Mouse (Mus musculus) embryonic facial prominence, embryonic 14.5 days (tissue): ENCODE data around the gene Dbndd1. TPM values are rescaled to one million over a fixed set of nuclear protein-coding genes. Genes with fewer than 3 reads are reported as not detected.

ENCODE experiments used
- ATAC-seq: fragments of 200-750 bp; cut with Nextera tagmentation; 2 replicates; pipeline ENCODE4 v1.8.0; 2017; ENCODE audit warnings: low read depth, moderate number of reproducible peaks, moderate TSS enrichment
- DNase-seq: peaks from one replicate; pipeline ENCODE4 v3.0.0-alpha.2; 2015; ENCODE audit warnings: low spot score
- H3K27ac ChIP-seq: fragments of 300-500 bp; sonication (generic); replicated peaks from 2 replicates; pipeline ENCODE4 v1.5.1; 2014; ENCODE audit warnings: low read depth, mild to moderate bottlenecking, low read length, moderate library complexity
- H3K27me3 ChIP-seq: fragments of 300-500 bp; sonication (generic); replicated peaks from 2 replicates; pipeline ENCODE4 v1.6.1; 2014; ENCODE audit warnings: low read length; ENCODE audit not compliant: control insufficient read depth, insufficient read depth
- H3K36me3 ChIP-seq: fragments of 300-500 bp; sonication (generic); 2 replicates; pipeline ENCODE4 v1.6.1; 2014; ENCODE audit warnings: low read length, mixed read lengths; ENCODE audit not compliant: control insufficient read depth, insufficient read depth
- H3K4me1 ChIP-seq: fragments of 300-500 bp; sonication (generic); 2 replicates; pipeline ENCODE4 v1.6.1; 2014; ENCODE audit warnings: antibody characterized with exemption, low read length; ENCODE audit not compliant: control insufficient read depth, insufficient read depth
- H3K4me2 ChIP-seq: fragments of 300-500 bp; sonication (generic); 2 replicates; pipeline ENCODE4 v1.6.1; 2014; ENCODE audit warnings: low read depth, mild to moderate bottlenecking, low read length, moderate library complexity, mixed read lengths
- H3K4me3 ChIP-seq: fragments of 300-500 bp; sonication (generic); 2 replicates; pipeline ENCODE4 v1.5.1; 2014; ENCODE audit warnings: low read depth, mild to moderate bottlenecking, low read length
- H3K9ac ChIP-seq: fragments of 300-500 bp; sonication (generic); 2 replicates; pipeline ENCODE4 v1.6.1; 2014; ENCODE audit warnings: low read depth, mild to moderate bottlenecking, low read length, moderate library complexity, mixed read lengths
- H3K9me3 ChIP-seq: fragments of 300-500 bp; sonication (generic); 2 replicates; pipeline ENCODE4 v1.6.1; 2016; ENCODE audit warnings: low read length; ENCODE audit not compliant: control insufficient read depth
- WGBS: fragments of 180-500 bp; shearing (Covaris S2); extraction: QIAGEN DNeasy Blood & Tissue Kit; methylation state at CpG from one replicate; pipeline ENCODE4 v1.1.7; 2014; 5-methylcytosine and 5-hydroxymethylcytosine counted together
- polyA plus RNA-seq: library from polyadenylated mRNA; unstranded; fragments of >200 nt; fragmentation: Nextera tagmentation; extraction: Ambion mirVana; gene quantifications from 2 replicates; pipeline ENCODE4 v1.2.1, GENCODE M21; 2014

Gene Dbndd1
- polyA plus RNA-seq, 1 experiment from 2014 or later, result 14.4 TPM

DNA sequence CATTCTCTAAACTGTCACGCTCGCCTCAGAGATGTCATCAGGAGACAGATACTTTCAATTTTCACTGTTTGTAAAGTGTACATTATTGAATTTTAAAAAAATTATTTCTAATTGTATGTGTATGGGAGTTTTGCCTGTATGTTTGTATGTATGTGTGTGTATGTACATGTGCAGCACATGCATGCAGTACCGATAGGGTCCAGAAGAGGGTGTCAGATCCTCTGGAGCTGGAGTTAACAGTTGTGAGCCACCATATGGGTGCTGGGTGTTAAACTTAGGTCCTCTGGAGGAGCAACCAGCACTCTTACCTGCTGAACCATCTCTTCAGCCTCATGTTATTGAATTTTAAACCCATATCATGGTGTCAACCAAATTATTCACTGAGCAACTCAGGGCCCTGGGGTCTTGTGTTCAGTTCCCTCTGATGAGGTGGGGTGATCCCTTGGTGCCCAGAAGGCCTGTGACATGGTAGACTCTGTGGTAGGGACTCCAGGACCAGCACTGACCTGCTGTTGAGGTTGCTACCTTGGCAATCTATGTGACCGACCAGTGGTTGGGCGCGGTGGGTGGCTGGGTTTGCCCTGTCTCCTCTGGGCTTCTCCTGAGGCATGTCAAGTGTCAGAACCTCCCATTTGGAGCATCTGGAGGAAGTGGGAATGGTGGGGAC lies 11.3 kb downstream of the Dbndd1 start:
- no peak for DNase-seq
- Histone ChIP-seq H3K9ac (no peak overlapping the region), H3K9me3 (no peaks in the 10 kb centered on the region), H3K4me1 (no peaks in the 10 kb centered on the region), H3K36me3 (peaks cover 95% of the 10 kb centered on the region), H3K27me3 (no peaks in the 10 kb centered on the region), H3K27ac (no peak overlapping the region), H3K4me3 (no peak overlapping the region), H3K4me2 (no peak overlapping the region)
- no peak for ATAC-seq
- 99% methylated on average over 6 of the region's 6 CpGs for WGBS

DNA sequence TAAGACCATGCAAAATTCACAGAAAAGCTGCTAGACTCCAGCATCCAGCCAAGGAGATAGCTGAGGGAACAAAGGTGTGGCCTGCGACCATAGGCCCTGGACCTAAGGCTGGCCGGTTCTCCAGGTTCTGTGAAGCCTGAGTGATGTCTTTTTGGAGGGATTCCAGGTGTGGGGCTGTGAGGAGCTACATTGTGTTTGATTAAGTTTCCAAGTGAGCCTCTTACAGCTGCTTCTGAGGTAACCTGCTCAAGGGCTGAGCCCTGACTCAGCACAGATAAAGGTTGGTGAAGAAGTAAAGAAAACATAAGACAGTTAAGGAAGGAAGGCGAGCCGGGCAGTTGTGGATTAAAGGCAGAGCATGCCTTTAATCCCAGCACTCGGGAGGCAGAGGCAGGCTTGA lies 13.1 kb downstream of the Dbndd1 start:
- no peaks in the 10 kb centered on the region for H3K9me3 ChIP-seq
- no peaks in the 10 kb centered on the region for H3K4me1 ChIP-seq
- no peak overlapping the region for H3K4me3 ChIP-seq
- no peak for ATAC-seq
- WGBS, result 93% methylated on average over 5 of the region's 5 CpGs
- peaks cover 95% of the 10 kb centered on the region for H3K36me3 ChIP-seq
- H3K27ac ChIP-seq, result no peak overlapping the region
- no peaks in the 10 kb centered on the region for H3K27me3 ChIP-seq
- H3K9ac ChIP-seq, result no peak overlapping the region
- H3K4me2 ChIP-seq, result no peak overlapping the region
- DNase-seq, result no peak

DNA sequence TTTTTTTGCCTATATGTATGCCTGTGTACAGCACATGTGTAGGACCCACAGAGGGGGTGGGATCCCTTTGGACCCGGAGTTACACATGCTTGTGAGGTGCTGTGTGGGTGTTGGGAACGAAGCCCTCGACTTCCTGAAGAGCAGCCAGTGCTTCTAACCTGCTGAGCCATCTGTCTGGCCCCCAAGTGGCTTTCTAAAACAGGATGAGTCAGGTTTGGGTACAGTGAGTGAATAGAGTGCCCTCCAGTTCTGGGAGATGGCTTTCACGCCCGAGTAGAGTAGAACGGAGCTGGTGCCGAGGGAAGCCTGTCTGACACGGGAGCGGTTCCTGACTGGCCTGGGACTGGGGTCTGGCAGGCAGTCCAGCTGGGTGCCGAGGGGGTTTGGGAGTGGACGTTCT lies 15.7 kb downstream of the Dbndd1 start:
- Histone ChIP-seq H3K9me3 (no peaks in the 10 kb centered on the region), H3K36me3 (peaks cover 97% of the 10 kb centered on the region), H3K4me1 (no peaks in the 10 kb centered on the region), H3K4me2 (no peak overlapping the region), H3K4me3 (no peak overlapping the region), H3K27me3 (no peaks in the 10 kb centered on the region), H3K27ac (no peak overlapping the region), H3K9ac (no peak overlapping the region)
- ATAC-seq (no peak), DNase-seq (no peak)
- 97% methylated on average over 11 of the region's 11 CpGs for WGBS

DNA sequence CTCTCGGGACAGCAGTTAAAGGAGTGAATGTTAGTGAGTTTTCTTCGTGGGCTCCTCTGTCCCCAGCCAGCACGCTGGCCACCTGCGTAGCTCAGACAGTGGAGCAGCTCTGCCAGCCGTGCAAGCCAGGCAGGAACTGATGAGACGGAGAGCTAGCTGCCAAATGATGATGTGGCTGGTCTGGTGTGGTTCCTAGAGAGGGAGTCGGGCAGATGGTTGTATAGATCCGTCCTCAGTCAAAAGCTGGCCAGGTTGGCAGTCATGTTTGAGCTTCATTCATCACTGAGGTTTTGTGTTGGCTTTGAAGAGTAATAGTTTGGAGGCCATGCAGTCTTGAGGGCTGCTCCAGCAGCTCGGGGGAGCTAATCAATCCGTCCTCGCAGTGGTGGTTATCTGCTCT lies 16.3 kb downstream of the Dbndd1 start:
- no peak overlapping the region for H3K4me3 ChIP-seq
- H3K4me1 ChIP-seq, result no peaks in the 10 kb centered on the region
- H3K27ac ChIP-seq, result no peak overlapping the region
- WGBS, result 91% methylated on average over 11 of the region's 11 CpGs
- H3K36me3 ChIP-seq, result peaks cover 97% of the 10 kb centered on the region
- DNase-seq, result no peak
- H3K4me2 ChIP-seq, result no peak overlapping the region
- ATAC-seq, result no peak
- no peak overlapping the region for H3K9ac ChIP-seq
- no peaks in the 10 kb centered on the region for H3K27me3 ChIP-seq
- no peaks in the 10 kb centered on the region for H3K9me3 ChIP-seq

DNA sequence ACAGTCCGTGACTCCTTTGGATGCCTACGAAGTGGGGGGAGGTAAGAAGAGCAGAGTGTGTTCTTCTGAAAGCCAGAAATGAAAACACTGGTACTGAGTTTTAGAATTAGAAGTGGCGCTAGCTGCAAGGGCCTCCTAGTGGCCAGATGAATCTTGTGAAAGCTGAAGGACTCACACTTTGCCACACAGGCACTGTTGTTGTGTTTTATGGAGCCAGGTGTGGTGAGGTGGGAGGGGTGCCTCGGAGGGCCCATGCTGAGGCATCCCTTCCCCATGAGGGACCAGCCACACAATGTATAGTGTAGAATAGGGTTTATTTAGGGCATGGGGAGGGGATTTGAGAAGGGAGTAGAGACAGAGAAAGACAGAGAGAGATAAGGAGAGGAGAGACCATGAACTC lies 17.6 kb downstream of the Dbndd1 start:
- H3K4me3 ChIP-seq, result no peak overlapping the region
- H3K27ac ChIP-seq, result no peak overlapping the region
- peaks cover 97% of the 10 kb centered on the region for H3K36me3 ChIP-seq
- H3K4me2 ChIP-seq, result no peak overlapping the region
- no peak overlapping the region for H3K9ac ChIP-seq
- no peaks in the 10 kb centered on the region for H3K9me3 ChIP-seq
- no peak for DNase-seq
- ATAC-seq, result no peak
- no peaks in the 10 kb centered on the region for H3K4me1 ChIP-seq
- H3K27me3 ChIP-seq, result no peaks in the 10 kb centered on the region
- WGBS, result 85% methylated on average over 4 of the region's 4 CpGs

DNA sequence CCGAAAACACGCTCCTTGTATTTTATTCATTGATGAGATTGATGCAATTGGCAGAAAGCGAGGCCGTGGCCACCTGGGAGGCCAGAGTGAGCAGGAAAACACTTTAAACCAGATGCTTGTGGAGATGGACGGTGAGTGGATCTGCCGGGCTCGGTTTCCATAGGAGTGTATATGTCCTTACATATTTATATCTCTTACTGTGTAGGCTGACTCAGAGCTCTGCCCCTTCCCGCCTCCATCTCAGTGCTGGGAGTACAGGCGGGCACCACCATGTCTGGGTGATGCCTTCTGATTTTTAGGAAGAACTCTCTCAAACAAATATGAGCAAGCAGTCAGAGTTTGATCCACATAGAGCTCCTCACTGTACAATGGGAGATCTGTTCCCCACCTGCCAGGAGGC lies 22.4 kb downstream of the Dbndd1 start:
- WGBS, result 94% methylated on average over 9 of the region's 9 CpGs
- no peak overlapping the region for H3K4me3 ChIP-seq
- ATAC-seq, result no peak

DNA sequence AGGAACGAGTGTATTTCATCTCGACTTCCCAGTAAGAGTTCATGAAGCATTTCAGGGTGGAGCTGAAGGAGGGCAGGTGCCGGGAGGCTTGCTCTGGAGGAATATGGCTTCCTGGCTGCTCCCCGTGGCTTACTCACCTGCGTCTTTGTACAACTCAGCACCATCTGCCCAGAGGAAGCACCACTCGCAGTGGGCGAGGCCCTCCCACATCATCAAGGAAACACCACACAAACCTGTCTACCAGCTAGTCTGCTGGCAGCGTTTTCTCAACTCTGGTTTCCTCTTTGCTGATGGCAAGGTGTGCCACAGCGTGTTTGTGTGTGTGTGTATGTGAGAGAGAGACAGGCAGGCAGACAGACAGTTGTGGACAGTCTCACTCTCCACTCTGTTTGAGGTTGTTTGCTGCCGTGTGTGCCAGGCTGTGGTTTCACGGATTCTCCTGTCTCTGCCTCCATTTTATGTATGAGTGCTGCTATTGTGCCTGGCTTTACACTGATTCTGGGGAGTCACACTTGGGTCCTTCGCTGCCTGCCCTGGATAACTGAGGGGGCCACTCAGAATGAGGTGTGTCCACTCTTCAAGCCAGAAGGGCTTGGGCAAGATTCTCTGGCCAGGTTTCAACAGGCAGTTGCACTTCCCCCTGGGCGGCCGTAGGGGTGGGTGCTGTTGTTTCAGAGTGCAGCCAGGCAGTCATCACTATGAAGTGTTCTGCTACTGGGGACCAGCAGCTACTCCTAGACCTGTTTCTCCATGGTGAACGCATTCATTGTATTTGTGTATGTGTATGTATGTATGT lies 23.8 kb downstream of the Dbndd1 start:
- Histone ChIP-seq H3K9ac (no peak overlapping the region), H3K27me3 (no peaks in the 10 kb centered on the region), H3K4me1 (no peaks in the 10 kb centered on the region), H3K4me3 (no peak overlapping the region), H3K36me3 (peaks cover 98% of the 10 kb centered on the region), H3K9me3 (no peaks in the 10 kb centered on the region), H3K4me2 (no peak overlapping the region), H3K27ac (no peak overlapping the region)
- DNase-seq (no peak), ATAC-seq (no peak)
- 95% methylated on average over 15 of the region's 15 CpGs for WGBS

More for the DNA sequence above, 22.4 kb downstream of the Dbndd1 start:
- Histone ChIP-seq H3K4me1 (no peaks in the 10 kb centered on the region), H3K27me3 (no peaks in the 10 kb centered on the region), H3K27ac (no peak overlapping the region), H3K4me2 (no peak overlapping the region), H3K9ac (no peak overlapping the region), H3K9me3 (no peaks in the 10 kb centered on the region), H3K36me3 (peaks cover 97% of the 10 kb centered on the region)
- no peak for DNase-seq

DNA sequence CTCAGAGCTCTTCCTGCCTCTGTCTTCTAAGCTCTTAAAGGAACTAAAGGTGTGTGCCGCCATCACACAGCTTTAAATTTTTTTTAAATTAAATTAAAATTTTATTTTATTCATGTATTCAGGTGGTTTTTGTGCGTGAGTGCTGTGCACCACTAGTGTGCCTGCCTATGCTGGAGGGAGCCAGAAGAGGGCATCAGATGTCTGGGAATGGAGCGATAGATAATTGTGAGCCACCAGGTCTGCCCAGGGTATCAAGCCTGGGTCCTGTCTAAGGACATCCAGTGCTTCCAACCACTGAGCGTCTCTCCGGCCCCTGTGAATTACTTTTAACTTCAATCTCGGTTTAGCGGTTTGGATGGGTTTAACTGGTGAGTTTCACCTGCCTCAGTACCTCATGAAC lies 32.6 kb downstream of the Dbndd1 start:
- DNase-seq, result no peak
- no peak for ATAC-seq
- no peak overlapping the region for H3K27ac ChIP-seq
- no peak overlapping the region for H3K4me2 ChIP-seq
- 93% methylated on average over 7 of the region's 7 CpGs for WGBS
- no peaks in the 10 kb centered on the region for H3K27me3 ChIP-seq
- H3K4me3 ChIP-seq, result no peak overlapping the region
- peaks cover 8% of the 10 kb centered on the region; the same call in 1 of the 2 replicates for H3K4me1 ChIP-seq
- H3K36me3 ChIP-seq, result peaks cover 60% of the 10 kb centered on the region
- no peak overlapping the region for H3K9ac ChIP-seq
- H3K9me3 ChIP-seq, result no peaks in the 10 kb centered on the region
